Mouse (Mus musculus) bone marrow, adult 2 months (tissue): Measurements from ENCODE around the gene Ddx58. TPM values are rescaled to one million over a fixed set of nuclear protein-coding genes. Genes with fewer than 3 reads are reported as not detected.

Experiments used
- H3K27ac ChIP-seq: fragments of 200-500 bp; 2 replicates; pipeline ENCODE4 v1.5.1; 2012; ENCODE audit warnings: low read depth, mild to moderate bottlenecking, control low read depth, inconsistent platforms, low read length; ENCODE audit not compliant: control insufficient read depth, poor library complexity, insufficient read depth
- H3K4me1 ChIP-seq: fragments of 200-500 bp; 2 replicates; pipeline ENCODE4 v1.6.1; 2011; ENCODE audit warnings: low read length; ENCODE audit not compliant: control insufficient read depth, insufficient read depth
- H3K4me3 ChIP-seq: fragments of 200-500 bp; replicated peaks from 2 replicates; pipeline ENCODE3; 2011; ENCODE audit warnings: mild to moderate bottlenecking, low read depth, low read length, control low read depth; ENCODE audit not compliant: control insufficient read depth
- CTCF ChIP-seq: fragments of 200-500 bp; IDR thresholded peaks from 2 replicates; pipeline ENCODE4 v1.5.1; 2011; ENCODE audit warnings: low read length, control low read depth; ENCODE audit not compliant: control insufficient read depth, insufficient read depth
- POLR2A ChIP-seq: fragments of 200-500 bp; IDR thresholded peaks from 2 replicates; pipeline ENCODE4 v1.6.1; 2011; ENCODE audit warnings: low read depth, mild to moderate bottlenecking, control low read depth, low read length, borderline replicate concordance; ENCODE audit not compliant: control insufficient read depth
- WGBS: fragments of 180-500 bp; shearing (Covaris S2); methylation state at CpG from one replicate; pipeline ENCODE4 v1.1.7; 2018; 5-methylcytosine and 5-hydroxymethylcytosine counted together
- polyA plus RNA-seq: library from polyadenylated mRNA; stranded (reverse); fragments of >200 nt; gene quantifications from 2 replicates; pipeline ENCODE4 v1.2.4, GENCODE M21; 2011; ENCODE audit warnings: low replicate concordance; ENCODE audit not compliant: missing spikeins, insufficient read depth, insufficient read length

Ddx58 gene
- polyA plus RNA-seq, 1 experiment: 17.6 TPM

DNA sequence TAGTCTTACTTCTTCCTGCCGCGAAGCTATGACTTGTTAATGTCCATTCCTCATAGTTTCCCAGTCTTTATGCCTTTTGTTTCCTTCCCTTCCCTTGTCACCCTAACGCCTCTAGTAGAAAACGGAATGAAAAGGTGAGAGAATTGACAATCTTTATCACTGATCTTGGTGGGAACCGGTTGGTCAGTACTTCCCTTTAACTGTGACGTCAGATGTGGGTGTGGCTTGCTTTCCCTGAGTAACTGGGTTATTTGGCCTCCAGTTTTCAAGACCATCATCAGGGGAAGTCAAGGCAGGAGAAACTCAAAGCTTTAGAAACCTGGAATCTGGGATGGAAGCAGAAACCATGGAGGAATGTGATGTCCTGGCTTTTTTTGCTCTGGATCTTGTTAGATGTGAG is 2.3 kb upstream of the Ddx58 start:
- no peak for TF ChIP-seq CTCF
- TF ChIP-seq POLR2A: no peak
- 50% methylated on average over 6 of the region's 6 CpGs for WGBS
- H3K27ac ChIP-seq: no peak overlapping the region
- H3K4me1 ChIP-seq: peaks cover 1% of the 10 kb centered on the region; the same call in 1 of the 2 replicates
- no peak overlapping the region for H3K4me3 ChIP-seq

DNA sequence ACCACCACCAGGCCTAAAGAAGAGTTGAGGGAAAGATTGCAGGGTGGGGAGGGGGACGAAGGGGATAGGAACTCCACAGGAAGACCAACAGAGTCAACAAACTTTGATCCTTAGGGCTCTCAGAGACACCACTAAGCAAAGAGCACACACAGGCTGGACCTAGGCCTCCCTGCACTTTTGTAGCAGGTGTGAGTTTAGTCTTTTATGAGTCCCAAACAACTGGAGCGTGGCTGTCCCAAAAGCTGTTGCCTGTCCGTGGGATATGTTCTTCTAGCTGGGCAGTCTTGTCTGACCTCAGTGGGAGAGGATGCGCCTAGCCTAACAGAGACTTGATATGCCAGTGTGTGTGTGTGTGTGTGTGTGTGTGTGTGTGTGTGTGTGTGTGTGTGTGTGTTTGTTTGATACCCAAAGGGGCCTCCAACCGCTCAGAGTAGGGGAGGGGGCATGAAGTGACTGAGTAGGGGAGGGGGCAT is 680 bp upstream of the Ddx58 start:
- H3K27ac ChIP-seq: no peak overlapping the region
- TF ChIP-seq CTCF (no peak), POLR2A (no peak)
- 47% methylated on average over 5 of the region's 5 CpGs for WGBS

DNA sequence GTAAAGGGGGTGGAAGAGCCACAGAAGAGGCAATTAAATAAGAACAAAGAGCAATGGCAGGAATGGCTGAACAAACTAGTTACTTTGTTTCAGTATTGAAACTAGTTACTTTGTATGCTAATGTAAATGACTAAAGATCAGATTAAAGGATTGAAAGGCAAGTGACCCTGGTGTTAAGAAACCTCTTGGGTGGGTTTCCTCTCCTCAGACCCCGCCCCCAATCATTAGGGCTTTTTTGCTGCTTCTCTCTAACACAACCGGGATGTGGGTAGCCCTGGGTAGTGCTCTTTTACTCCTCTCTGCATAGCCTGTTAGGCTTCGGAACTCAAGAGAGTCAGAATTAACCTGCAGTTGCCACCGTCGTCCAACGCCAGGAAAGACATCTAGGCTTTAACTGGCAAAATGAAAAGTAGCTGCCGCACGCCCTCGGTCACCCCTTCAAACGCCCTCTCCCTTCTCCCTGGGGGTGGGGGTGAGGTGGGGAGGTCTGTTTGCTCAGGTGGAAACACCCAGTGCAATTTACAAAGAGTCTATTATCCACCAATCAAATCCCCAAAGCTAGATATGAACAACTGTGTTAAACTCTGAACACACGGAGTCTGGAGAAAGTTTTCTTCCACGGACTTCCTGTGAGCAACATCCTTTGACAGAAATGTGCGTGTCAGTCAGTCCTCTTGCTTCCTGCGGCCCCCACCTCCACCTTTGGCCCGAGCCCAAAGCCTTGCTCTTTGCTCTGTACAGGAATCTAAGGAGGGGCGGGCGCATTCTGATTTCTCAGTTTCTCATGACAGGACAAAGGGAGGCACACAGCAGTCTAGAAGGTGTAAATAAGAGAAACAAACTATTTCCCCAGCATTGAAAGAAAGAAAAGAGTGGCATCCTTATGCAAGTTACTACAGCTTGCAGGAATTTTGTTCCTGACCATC is 882 bp downstream of the Ddx58 start:
- Histone ChIP-seq H3K27ac (peak overlapping the region; percentile 89), H3K4me1 (peaks cover 1% of the 10 kb centered on the region; the same call in 1 of the 2 replicates), H3K4me3 (peak overlapping the region; percentile 91)
- TF ChIP-seq POLR2A (no peak), CTCF (no peak)
- WGBS: under 1% methylated on average over 17 of the region's 17 CpGs

More for the DNA sequence above, 680 bp upstream of the Ddx58 start:
- Histone ChIP-seq H3K4me1 (peaks cover 1% of the 10 kb centered on the region; the same call in 1 of the 2 replicates), H3K4me3 (peak overlapping the region; percentile 91)

DNA sequence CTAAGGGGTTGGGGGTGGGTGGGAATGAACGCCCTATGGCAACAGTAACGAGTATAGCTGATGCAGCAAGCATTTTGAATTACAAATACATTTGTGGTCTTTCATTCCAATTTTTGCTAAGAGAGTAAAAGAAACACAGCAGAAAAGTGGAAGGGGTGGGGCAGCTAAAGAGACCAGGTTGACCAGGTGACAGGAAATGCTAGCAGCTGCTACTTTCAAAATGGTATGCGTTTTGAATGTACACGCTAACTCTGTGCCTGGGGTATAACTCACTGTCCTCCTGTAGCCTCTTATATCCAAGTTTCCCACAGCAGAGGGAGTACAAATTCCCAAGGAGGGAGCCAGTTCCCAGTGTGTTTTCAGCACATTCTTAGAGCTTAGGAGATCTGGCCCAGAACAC is 2.8 kb downstream of the Ddx58 start:
- Histone ChIP-seq H3K4me1 (peaks cover 1% of the 10 kb centered on the region; the same call in 1 of the 2 replicates), H3K27ac (no peak overlapping the region), H3K4me3 (no peak overlapping the region)
- TF ChIP-seq CTCF: no peak
- no peak for TF ChIP-seq POLR2A
- WGBS: 35% methylated on average over 4 of the region's 4 CpGs

DNA sequence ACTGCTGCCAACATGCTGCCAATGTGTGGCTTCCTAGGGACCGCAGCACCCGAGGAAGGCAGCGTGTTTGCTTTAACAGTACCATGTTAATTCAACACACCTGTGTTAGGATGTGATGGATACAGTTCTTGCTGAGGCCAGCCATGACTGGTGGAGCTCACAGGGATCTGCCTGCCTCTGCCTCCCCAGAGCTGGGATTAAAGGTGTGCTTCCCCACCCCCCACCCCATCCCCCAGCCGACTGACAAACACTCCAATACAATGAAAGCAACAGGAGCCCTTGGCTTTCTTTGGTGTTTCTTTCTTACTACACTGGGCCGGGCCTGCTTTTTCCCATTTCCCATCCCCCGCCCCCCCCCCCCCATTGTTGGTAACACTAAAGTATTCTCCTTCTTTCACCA is 5.4 kb downstream of the Ddx58 start:
- TF ChIP-seq CTCF (no peak), POLR2A (no peak)
- Histone ChIP-seq H3K4me1 (no peaks in the 10 kb centered on the region; the same call in 1 of the 2 replicates), H3K4me3 (no peak overlapping the region), H3K27ac (no peak overlapping the region)
- 73% methylated on average over 6 of the region's 6 CpGs for WGBS

DNA sequence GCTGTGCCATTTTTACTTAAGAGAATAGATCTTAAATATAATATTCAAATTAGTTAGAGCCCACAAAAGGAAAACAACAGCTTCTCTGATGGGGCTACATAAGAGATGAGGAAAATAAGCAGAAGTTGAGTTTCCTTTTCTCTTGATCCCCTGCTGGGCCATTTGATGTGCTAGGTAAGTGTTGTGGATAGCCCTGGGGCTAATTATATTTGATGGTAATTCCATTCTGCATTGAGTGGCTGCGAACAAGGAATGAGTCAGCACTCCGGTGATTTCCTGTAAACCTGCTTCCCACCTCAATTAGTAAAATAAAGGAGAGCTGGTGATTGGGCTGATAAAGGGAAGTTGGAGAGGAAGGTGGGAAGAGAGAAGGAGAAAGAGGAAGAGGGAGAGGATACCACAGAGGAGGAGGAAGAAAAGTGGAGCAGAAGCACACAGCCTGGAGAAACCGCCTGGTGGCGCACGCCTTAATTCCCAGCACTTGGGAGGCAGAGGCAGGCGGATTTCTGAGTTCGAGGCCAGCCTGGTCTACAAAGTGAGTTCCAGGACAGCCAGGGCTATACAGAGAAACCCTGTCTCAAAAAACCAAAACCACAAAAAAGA is 6.5 kb downstream of the Ddx58 start:
- H3K27ac ChIP-seq: no peak overlapping the region
- 57% methylated on average over 7 of the region's 7 CpGs for WGBS
- no peak overlapping the region for H3K4me3 ChIP-seq
- TF ChIP-seq CTCF: no peak
- no peak for TF ChIP-seq POLR2A
- no peaks in the 10 kb centered on the region; the same call in 1 of the 2 replicates for H3K4me1 ChIP-seq

DNA sequence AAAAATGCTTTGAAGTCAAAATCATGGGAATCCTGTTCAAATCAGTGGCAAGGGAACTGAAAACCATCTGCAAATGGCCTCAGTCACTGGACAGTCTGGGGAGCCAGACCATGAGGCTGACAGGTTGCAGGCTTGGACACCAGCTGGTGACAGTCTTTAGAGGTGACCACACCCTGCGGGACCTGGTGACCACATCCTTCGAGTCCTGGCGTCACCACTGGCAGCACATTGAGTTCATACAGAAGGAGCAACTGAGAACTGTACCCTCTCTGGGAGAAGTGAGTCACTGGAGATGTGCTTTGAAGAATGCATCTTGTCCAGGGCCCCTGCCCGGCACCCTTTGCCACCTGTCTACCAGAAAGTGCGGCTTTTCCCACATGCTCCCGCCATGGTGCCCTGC is 9.9 kb downstream of the Ddx58 start:
- no peak overlapping the region for H3K4me3 ChIP-seq
- TF ChIP-seq POLR2A (no peak), CTCF (no peak)
- no peaks in the 10 kb centered on the region; the same call in 1 of the 2 replicates for H3K4me1 ChIP-seq
- WGBS: 72% methylated on average over 6 of the region's 6 CpGs
- H3K27ac ChIP-seq: no peak overlapping the region

DNA sequence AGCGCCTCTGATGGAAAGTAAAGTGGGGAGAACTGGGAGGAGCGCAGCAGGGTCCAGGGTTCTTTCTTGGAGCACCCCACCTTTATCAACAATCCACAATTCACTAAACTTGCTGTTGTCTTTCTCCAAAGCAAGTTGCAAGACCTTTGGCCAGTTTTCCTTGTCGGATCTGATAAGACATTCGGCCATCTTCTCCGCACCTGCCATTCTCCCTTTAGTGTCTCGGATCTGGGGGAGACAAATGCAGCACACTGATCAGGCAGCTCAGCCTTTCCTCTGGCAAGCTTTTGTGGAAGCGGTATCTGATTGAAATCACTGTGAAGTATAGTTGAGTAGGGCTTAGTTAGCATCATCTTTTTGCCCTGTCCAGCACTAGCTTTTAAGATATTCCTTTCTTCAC is 11.7 kb downstream of the Ddx58 start:
- TF ChIP-seq CTCF: no peak
- TF ChIP-seq POLR2A: no peak
- H3K27ac ChIP-seq: no peak overlapping the region
- no peaks in the 10 kb centered on the region for H3K4me1 ChIP-seq
- WGBS: 90% methylated on average over 7 of the region's 7 CpGs
- H3K4me3 ChIP-seq: no peak overlapping the region
